Mouse (Mus musculus) thymus, postnatal 0 days (tissue): ENCODE measurements around the gene Grin2a. TPM values are rescaled to one million over a fixed set of nuclear protein-coding genes. Genes with fewer than 3 reads are reported as not detected.

Source experiments
- DNase-seq: peaks from one replicate; pipeline ENCODE4 v3.0.0-alpha.2; 2015; ENCODE audit warnings: low spot score
- polyA plus RNA-seq: library from polyadenylated mRNA; unstranded; fragments of >200 nt; fragmentation: Nextera tagmentation; extraction: Ambion mirVana; gene quantifications from 2 replicates; pipeline ENCODE4 v1.2.1, GENCODE M21; 2015

Gene Grin2a
- polyA plus RNA-seq, 1 experiment from 2014 or later = not detected

DNA sequence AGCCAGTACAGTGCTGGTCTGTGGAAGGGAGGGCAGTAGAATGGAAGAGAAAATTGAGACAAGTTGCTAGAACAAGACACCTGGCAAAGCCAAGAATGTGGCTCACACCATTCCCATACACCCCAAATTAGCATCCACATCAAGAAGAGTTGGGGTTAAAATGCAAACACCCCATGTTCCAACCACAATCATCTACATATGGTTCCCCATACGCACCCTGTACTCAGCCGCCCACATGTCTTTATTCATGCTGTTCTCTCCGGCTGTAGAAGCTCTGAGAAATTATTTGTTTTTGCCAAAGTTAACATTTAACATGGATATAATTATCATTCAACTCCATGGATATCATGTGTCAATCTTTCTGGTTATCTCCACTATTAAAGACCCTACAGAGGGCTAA, 22.7 kb downstream of the Grin2a start:
- no peak for DNase-seq

DNA sequence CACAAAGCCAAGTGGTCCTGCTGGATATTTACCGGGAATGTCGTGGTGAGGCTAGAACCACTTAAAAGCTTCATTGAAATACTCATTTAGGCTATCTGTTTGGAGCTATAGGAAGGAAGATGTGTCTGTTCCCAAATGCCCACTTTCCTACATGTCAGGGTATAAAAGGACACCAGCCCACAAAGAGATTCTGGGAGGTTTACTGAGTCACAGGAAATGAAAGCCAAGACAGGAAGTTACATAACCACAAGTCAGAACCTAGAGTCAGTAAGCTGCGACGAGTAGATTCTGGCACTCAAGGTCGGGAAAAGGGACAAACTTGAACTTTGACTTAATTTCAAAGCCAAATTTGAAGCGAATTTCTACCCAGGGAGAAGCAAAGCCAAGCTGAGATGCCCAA, 30.9 kb downstream of the Grin2a start:
- no peak for DNase-seq

DNA sequence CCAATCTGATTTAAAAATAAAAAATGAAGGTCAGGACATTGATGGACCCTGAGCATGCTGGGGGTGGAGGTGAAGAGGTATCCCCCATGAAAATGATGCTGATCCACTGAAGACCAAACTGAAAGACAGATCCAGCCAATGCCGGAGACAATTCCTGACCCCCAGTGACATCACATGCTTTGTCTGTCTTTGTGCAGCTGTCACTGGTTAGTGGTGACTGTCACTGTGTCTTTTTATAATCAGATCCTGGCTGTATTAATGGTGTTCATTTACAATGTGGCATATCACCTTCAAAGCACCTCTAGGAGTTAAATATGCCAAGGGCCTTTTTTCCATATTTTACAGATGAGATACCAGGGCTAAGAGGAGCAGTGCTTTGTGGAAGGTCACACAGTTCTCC, 32.9 kb downstream of the Grin2a start:
- no peak for DNase-seq

GRCm38 (mm10) chr16:9959340-9959739, 36.0 kb downstream of the Grin2a start:
- no peak for DNase-seq

GRCm38 (mm10) chr16:9954266-9954665, 41.1 kb downstream of the Grin2a start:
- no peak for DNase-seq

- DNase-seq = no peak
Measured at GRCm38 (mm10) chr16:9953396-9953831, 41.9 kb downstream of the Grin2a start.

DNA sequence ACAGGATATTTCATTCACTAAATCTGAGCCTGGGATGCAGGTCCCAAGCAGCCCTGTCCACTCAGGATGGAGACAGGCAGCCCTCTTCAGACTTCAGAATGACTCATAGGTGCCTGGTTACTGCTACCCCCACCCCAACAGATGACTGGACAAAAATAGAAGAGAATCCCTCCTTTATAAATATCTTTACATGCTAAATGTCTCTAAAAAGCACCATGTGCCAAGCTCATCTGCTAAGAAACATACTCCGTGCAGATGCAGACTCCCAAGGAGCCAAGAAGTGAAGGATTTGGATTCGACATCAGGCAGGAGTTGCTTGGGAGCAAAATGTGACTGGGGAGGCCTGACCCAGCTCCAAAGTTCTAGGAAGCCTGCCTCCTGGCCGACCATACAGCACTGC, 46.1 kb downstream of the Grin2a start:
- DNase-seq = no peak

GRCm38 (mm10) chr16:9947430-9947829, 47.9 kb downstream of the Grin2a start:
- DNase-seq = no peak

DNA sequence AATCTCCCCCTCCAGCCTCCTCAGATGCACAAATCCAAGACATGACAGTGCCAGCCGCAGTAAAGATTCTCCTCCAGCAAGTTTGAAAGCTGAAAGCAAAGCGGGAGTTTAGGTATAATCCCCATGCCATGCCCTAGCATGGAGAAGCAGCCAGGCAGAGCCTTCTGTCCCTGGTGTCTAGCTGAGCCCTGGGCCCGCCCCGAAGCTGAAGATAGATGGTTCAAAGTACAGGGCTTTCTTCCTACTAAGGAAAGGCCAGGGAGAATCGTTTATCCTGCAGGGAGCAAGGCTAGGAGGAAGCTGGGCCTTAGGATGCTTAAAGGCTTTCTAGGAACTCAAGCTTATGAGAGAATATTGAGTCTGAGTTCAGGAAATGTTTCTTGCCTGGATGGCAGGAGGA, 50.5 kb downstream of the Grin2a start:
- no peak for DNase-seq

DNA sequence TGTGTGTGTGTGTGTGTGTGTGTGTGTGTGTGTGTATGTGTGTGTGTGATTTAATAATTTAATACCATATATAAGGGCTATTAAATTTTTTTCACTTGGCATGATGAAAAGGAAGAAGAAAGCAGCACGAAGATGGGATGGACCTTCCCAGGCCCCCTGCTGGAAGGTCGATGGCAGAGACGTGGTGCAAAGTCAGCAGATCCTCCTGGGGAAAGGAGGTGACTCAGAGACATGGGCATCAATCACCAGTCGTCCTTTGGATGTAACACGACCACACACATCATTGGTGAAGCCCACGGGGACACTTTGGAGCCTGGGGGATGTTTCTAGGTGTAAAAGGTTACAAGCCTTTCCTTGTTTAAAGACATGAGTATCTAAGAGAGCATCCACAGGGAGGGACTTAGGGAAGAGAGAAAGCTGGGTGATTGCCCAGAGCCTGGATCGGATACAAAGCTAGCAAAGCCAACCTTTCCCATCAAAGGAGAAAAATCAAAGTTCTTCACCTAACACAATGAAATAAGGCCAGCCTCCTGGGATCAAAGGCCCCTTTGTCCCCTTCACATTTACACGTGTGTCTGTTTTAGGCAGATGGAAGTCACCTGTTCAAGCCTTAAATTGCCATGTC, 53.9 kb downstream of the Grin2a start:
- DNase-seq = no peak

DNA sequence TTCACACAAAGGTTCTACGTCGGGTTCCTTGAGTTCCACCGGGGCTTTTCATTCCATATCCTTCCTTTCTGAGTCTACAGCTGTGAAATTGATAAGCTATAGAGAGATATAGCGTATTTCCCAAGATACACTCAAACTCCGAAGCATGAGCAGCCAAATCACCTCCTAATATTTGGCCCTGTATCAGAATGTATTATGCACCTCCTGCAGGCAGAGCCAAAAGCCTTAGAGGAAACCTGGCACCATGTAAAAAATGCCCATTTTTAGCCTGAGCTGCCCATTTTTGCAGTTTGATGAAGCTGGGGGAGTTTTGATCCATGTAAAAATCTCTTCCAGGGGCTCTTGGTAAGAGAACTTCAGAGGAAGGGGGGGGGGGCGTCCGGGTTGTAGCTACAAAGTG, 54.6 kb downstream of the Grin2a start:
- DNase-seq = no peak

DNA sequence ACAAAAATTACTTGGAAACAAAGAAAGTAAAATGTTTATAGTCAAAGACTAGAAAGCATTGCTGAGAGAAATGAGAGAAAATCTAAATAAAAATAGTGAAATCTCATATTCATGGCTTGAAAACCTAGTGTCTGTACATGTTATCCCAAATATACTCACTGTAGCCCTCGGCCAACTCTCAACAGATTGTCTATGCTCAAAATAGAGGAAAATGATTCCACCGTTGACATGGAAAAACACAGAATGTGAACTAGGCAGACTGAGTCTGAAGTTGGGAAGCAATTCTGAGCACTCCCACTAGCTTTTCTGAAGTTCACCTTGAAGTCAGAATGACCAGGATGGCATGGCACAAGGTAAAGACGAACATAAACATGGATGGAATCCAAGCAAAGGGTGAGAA, 84.7 kb downstream of the Grin2a start:
- no peak for DNase-seq

DNA sequence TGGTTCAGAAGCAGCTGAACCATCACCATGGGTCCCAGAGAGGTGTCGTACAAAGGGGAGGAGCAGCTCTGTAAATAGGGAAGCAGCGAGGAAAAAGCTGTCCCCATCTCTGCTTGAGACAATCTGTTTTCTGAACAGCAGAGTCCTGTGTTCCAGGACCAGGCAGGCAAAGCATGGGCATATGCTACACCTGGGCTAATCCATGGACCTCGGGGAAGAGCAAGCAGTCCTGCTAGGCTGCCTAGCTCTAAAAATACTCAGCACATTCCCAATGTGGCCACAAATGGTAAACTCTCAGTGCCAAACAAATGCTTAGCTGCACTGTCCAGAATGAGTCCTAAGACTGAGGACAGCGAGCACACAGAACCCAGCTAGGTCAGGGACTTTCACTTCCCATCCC, 86.1 kb downstream of the Grin2a start:
- DNase-seq = no peak

DNA sequence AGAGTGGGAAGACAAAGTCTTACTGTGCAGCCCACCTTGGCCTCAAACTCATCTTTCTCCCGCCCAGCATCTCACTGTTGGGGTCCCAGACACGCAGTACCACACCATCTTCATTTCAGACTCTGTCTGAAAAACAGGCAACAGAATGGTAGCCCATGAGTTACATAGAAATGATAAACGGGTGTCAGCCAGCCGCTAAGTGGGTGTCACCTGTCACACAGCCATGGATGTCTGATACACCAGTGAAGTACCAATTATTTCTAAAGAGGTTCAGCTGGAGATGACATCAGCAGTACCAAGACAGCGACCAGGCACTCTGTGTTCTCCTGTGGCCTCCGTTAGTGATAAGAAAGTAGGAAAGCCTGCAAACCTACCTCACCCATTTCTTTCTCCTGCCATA, 90.9 kb downstream of the Grin2a start:
- no peak for DNase-seq

- DNase-seq = no peak
Measured at GRCm38 (mm10) chr16:9902680-9903463, 92.5 kb downstream of the Grin2a start.

GRCm38 (mm10) chr16:9901433-9901832, 93.9 kb downstream of the Grin2a start:
- DNase-seq = no peak

- DNase-seq = no peak
Measured at GRCm38 (mm10) chr16:9900996-9901395, 94.4 kb downstream of the Grin2a start.

- DNase-seq = no peak
Measured at GRCm38 (mm10) chr16:9900196-9900595, 95.2 kb downstream of the Grin2a start.

GRCm38 (mm10) chr16:9899176-9899575, 96.2 kb downstream of the Grin2a start:
- no peak for DNase-seq

GRCm38 (mm10) chr16:9895581-9895980, 99.8 kb downstream of the Grin2a start:
- no peak for DNase-seq

GRCm38 (mm10) chr16:9886155-9886554, 109.2 kb downstream of the Grin2a start:
- no peak for DNase-seq

GRCm38 (mm10) chr16:9884141-9884540, 111.2 kb downstream of the Grin2a start:
- no peak for DNase-seq

GRCm38 (mm10) chr16:9882420-9882819, 112.9 kb downstream of the Grin2a start:
- no peak for DNase-seq
